Mouse (Mus musculus) MEL (cell line): ENCODE results near the gene Tm9sf1. TPM values are rescaled to one million over a fixed set of nuclear protein-coding genes. Genes with fewer than 3 reads are reported as not detected.

ENCODE experiments used
- DNase-seq: peaks from one replicate; pipeline ENCODE4 v3.0.0; 2011; ENCODE audit warnings: low read depth, low spot score
- H3K27ac ChIP-seq: 2 replicates; pipeline ENCODE4 v1.5.1; 2012; ENCODE audit warnings: low read depth, mild to moderate bottlenecking, control low read depth, low read length, moderate library complexity; ENCODE audit not compliant: control insufficient read depth
- H3K27me3 ChIP-seq, 2 experiments: fragments of 150-350 bp in 1 of 2; sonication (generic) in 1 of 2; 2 replicates each; pipeline ENCODE4 v1.6.1; 2012; ENCODE audit warnings: low read length in 2 of 2, mild to moderate bottlenecking in 2 of 2, improper control_type of control experiment in 1 of 2, moderate library complexity in 1 of 2; ENCODE audit not compliant: insufficient read depth in 2 of 2, control insufficient read depth in 1 of 2
- H3K36me3 ChIP-seq, 2 experiments: 2 replicates each; pipeline ENCODE4 v1.6.1; 2012 to 2014; ENCODE audit warnings: low read length in 2 of 2, improper control_type of control experiment in 1 of 2, inconsistent platforms in 1 of 2, mild to moderate bottlenecking in 1 of 2; ENCODE audit not compliant: insufficient read depth in 2 of 2, control insufficient read depth in 1 of 2
- H3K4me1 ChIP-seq, 2 experiments: fragments of 150-350 bp in 1 of 2; sonication (generic) in 1 of 2; 2 replicates each; pipeline ENCODE4 v1.6.1; 2012; ENCODE audit warnings: low read length in 2 of 2, improper control_type of control experiment in 1 of 2, mild to moderate bottlenecking in 1 of 2; ENCODE audit not compliant: insufficient read depth in 2 of 2, control insufficient read depth in 1 of 2
- H3K4me3 ChIP-seq, 2 experiments: fragments of 150-350 bp in 1 of 2; sonication (generic) in 1 of 2; 2 replicates each; pipeline ENCODE4 v1.5.1; 2012; ENCODE audit warnings: low read depth in 2 of 2, low read length in 2 of 2, mild to moderate bottlenecking in 2 of 2, moderate library complexity in 2 of 2, control low read depth in 1 of 2, improper control_type of control experiment in 1 of 2; ENCODE audit not compliant: control insufficient read depth in 1 of 2, insufficient read depth in 1 of 2
- H3K79me2 ChIP-seq: 2 replicates; pipeline ENCODE4 v1.6.1; 2012; ENCODE audit warnings: mild to moderate bottlenecking, low read length, moderate library complexity; ENCODE audit not compliant: control insufficient read depth, poor library complexity, insufficient read depth
- H3K9ac ChIP-seq: 2 replicates; pipeline ENCODE4 v1.6.1; 2012; ENCODE audit warnings: low read depth, mild to moderate bottlenecking, control low read depth, low read length, moderate library complexity; ENCODE audit not compliant: control insufficient read depth, poor library complexity, severe bottlenecking
- H3K9me3 ChIP-seq: fragments of 150-350 bp; sonication (generic); replicated peaks from 2 replicates; pipeline ENCODE4 v1.6.1; 2012; ENCODE audit warnings: mild to moderate bottlenecking, low read length, improper control_type of control experiment, moderate library complexity; ENCODE audit not compliant: insufficient read depth
- BHLHE40 ChIP-seq: IDR thresholded peaks from 2 replicates; pipeline ENCODE4 v1.6.1; 2012; ENCODE audit warnings: low read depth, mild to moderate bottlenecking, inconsistent platforms, low read length, improper control_type of control experiment, borderline replicate concordance
- CHD1 ChIP-seq: IDR thresholded peaks from 2 replicates; pipeline ENCODE4 v1.6.1; 2012; ENCODE audit warnings: low read depth, mild to moderate bottlenecking, inconsistent platforms, low read length, improper control_type of control experiment
- GABPA ChIP-seq: IDR thresholded peaks from 2 replicates; pipeline ENCODE4 v1.6.1; 2012; ENCODE audit warnings: low read depth, mild to moderate bottlenecking, inconsistent platforms, low read length, improper control_type of control experiment, moderate library complexity
- GATA1 ChIP-seq: IDR thresholded peaks from 2 replicates; pipeline ENCODE4 v1.6.1; 2011; ENCODE audit warnings: low read depth, low read length, improper control_type of control experiment
- JUND ChIP-seq: IDR thresholded peaks from 2 replicates; pipeline ENCODE4 v1.6.1; 2011; ENCODE audit warnings: low read depth, mild to moderate bottlenecking, improper control_type of control experiment, low read length
- KAT2A ChIP-seq: conservative IDR thresholded peaks from 2 replicates; pipeline ENCODE4 v1.6.1; 2012; ENCODE audit warnings: low read depth, low read length, improper control_type of control experiment, inconsistent platforms
- MAZ ChIP-seq: IDR thresholded peaks from 2 replicates; pipeline ENCODE4 v1.6.1; 2012; ENCODE audit warnings: low read depth, mild to moderate bottlenecking, inconsistent platforms, low read length, improper control_type of control experiment
- MXI1 ChIP-seq: IDR thresholded peaks from 2 replicates; pipeline ENCODE4 v1.6.1; 2011; ENCODE audit warnings: mild to moderate bottlenecking, low read depth, low read length, improper control_type of control experiment
- NRF1 ChIP-seq: IDR thresholded peaks from 2 replicates; pipeline ENCODE4 v1.6.1; 2014; ENCODE audit warnings: low read depth, mild to moderate bottlenecking, inconsistent platforms, low read length, improper control_type of control experiment, moderate library complexity; ENCODE audit not compliant: poor library complexity, insufficient read depth, severe bottlenecking
- POLR2AphosphoS2 ChIP-seq: IDR thresholded peaks from 2 replicates; pipeline ENCODE4 v1.6.1; 2011; ENCODE audit warnings: low read length, improper control_type of control experiment
- POLR2AphosphoS5 ChIP-seq: IDR thresholded peaks from 2 replicates; pipeline ENCODE4 v1.6.1; 2012; ENCODE audit warnings: low read depth, borderline replicate concordance, mild to moderate bottlenecking, inconsistent platforms, low read length, moderate library complexity, mixed read lengths
- RAD21 ChIP-seq: IDR thresholded peaks from 2 replicates; pipeline ENCODE4 v1.6.1; 2011; ENCODE audit warnings: mild to moderate bottlenecking, low read depth, low read length, improper control_type of control experiment
- SIN3A ChIP-seq: IDR thresholded peaks from 2 replicates; pipeline ENCODE4 v1.6.1; 2012; ENCODE audit warnings: low read length, improper control_type of control experiment, inconsistent platforms
- TCF12 ChIP-seq: IDR thresholded peaks from 2 replicates; pipeline ENCODE4 v1.6.1; 2014; ENCODE audit warnings: low read depth, mild to moderate bottlenecking, inconsistent platforms, low read length, improper control_type of control experiment, moderate library complexity
- UBTF ChIP-seq: IDR thresholded peaks from 2 replicates; pipeline ENCODE4 v1.6.1; 2012; ENCODE audit warnings: low read depth, mild to moderate bottlenecking, inconsistent platforms, low read length, improper control_type of control experiment, moderate library complexity, borderline replicate concordance; ENCODE audit not compliant: insufficient read depth
- ZNF384 ChIP-seq: IDR thresholded peaks from 2 replicates; pipeline ENCODE4 v1.6.1; 2012; ENCODE audit warnings: low read depth, mild to moderate bottlenecking, inconsistent platforms, low read length, improper control_type of control experiment
- polyA plus RNA-seq, 2 experiments: library from polyadenylated mRNA; stranded (reverse) in 1 of 2; unstranded in 1 of 2; fragments of >175 nt in 1 of 2; fragments of >200 nt in 1 of 2; gene quantifications; 2 replicates each; pipeline versions ENCODE4 v1.2.1 to v1.2.4; 2012; ENCODE audit warnings: low replicate concordance in 2 of 2, low read depth in 1 of 2; ENCODE audit not compliant: insufficient read length in 2 of 2, insufficient read depth in 1 of 2, missing spikeins in 1 of 2
- total RNA-seq: library from RNA; depleted of rRNA; stranded (reverse); fragments of 300-350 nt; gene quantifications from 2 replicates; pipeline ENCODE4 v1.2.3, GENCODE M21; 2012

Gene Tm9sf1
- total and polyA plus RNA-seq, 3 experiments, result 60.5 to 80.1 TPM; not detected in 1

DNA sequence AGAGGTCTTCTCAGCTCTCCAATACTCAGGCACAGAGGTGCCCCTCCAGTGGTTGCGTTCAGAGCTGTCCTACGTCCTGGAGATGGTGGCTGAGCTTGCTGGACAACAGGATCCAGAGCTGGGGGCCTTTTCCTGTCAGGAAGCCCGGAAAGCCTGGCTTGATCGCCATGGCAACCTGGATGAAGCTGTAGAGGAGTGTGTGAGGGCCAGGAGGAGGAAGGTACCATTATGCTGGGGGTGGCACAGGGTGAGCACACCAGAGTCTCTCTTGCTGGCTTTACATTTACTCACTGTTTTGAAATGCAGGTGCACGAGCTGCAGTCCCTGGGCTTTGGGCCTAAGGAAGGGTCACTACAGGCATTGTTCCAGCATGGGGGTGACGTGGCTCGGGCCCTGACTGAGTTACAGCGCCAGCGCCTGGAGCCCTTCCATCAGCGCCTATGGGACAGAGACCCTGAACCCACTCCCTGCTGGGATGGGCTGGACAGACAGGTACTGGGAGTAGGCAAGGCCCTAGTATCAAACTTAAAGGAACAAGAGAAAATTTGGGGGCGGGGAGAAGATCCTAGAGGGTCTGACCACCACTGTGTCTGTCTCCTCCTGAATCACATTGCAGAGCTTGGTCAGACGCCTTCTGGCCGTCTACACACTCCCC is 47.4 kb downstream of the Tm9sf1 start:
- Histone ChIP-seq H3K27me3 (no peaks in the 10 kb centered on the region), H3K9me3 (no peaks in the 10 kb centered on the region), H3K9ac (no peak overlapping the region), H3K4me1 (peaks cover 0 to 10% of the 10 kb centered on the region in 2 experiments; a peak in 1 of 4 replicates), H3K4me3 (no peak overlapping the region), H3K36me3 (peaks cover 3 to 9% of the 10 kb centered on the region in 2 experiments), H3K79me2 (peaks cover 21% of the 10 kb centered on the region), H3K27ac (no peak overlapping the region)
- TF ChIP-seq UBTF (no peak), MAZ (no peak), BHLHE40 (no peak)
- DNase-seq, result no peak

DNA sequence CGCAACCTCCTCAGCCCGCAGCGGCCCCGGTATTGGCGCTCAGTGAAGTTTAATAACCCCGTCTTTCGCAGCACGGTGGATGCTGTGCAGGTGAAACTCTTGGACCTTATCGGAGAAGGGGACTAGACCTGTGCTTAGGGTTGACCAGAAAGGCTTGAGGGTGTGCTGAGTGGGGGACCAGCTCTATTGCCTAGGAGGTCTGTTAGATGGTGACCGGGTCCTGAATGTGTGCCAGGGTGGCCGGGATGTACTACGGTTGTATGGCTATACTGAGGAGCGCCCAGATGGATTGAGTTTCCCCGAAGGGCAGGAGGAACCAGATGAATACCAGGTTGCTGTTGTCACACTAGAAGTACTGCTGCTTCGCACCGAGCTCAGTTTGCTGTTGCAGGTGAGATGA is 51.4 kb downstream of the Tm9sf1 start:
- no peak overlapping the region for H3K27ac ChIP-seq
- TF ChIP-seq JUND, result no peak
- TF ChIP-seq SIN3A, result no peak
- no peak for TF ChIP-seq TCF12
- TF ChIP-seq GATA1, result no peak
- TF ChIP-seq POLR2AphosphoS5, result no peak
- no peak for TF ChIP-seq ZNF384
- TF ChIP-seq POLR2AphosphoS2, result no peak
- TF ChIP-seq RAD21, result no peak
- TF ChIP-seq NRF1, result no peak
- TF ChIP-seq CHD1, result no peak
- TF ChIP-seq MXI1, result no peak
- no peak for TF ChIP-seq KAT2A
- TF ChIP-seq GABPA, result no peak
- H3K79me2 ChIP-seq, result peaks cover 24% of the 10 kb centered on the region
- H3K9ac ChIP-seq, result peak overlapping the region; percentile 82
- peaks cover 3 to 15% of the 10 kb centered on the region in 2 experiments; a peak in 3 of 4 replicates for H3K36me3 ChIP-seq
- H3K4me3 ChIP-seq, result peak overlapping the region; percentile 73 to 80
- H3K27me3 ChIP-seq, result no peaks in the 10 kb centered on the region
- peaks cover under 1 to 28% of the 10 kb centered on the region in 2 experiments for H3K4me1 ChIP-seq
- H3K9me3 ChIP-seq, result no peaks in the 10 kb centered on the region
- peak; percentile 46 for DNase-seq
